Mouse (Mus musculus) right cerebral cortex, postnatal 10 days (tissue): ENCODE data around the gene Nck1.

Experiments used
- DNase-seq, 2 experiments: peaks; one replicate each; pipeline ENCODE4 v3.0.0; 2021; ENCODE audit warnings: low spot score in 2 of 2

Nck1 gene

GRCm38 (mm10) chr9:100535618-100536262, 10.2 kb downstream of the Nck1 start:
- no peak for DNase-seq

- no peak for DNase-seq
Observed at GRCm38 (mm10) chr9:100534686-100535085, 11.2 kb downstream of the Nck1 start.

GRCm38 (mm10) chr9:100532847-100533505, 13.0 kb downstream of the Nck1 start:
- no peak for DNase-seq

- DNase-seq = no peak
Observed at GRCm38 (mm10) chr9:100531296-100531695, 14.6 kb downstream of the Nck1 start.

- DNase-seq = no peak
Observed at GRCm38 (mm10) chr9:100525225-100525624, 20.7 kb downstream of the Nck1 start.

- DNase-seq = no peak
Observed at GRCm38 (mm10) chr9:100522029-100522428, 23.9 kb downstream of the Nck1 start.

- peak; percentile 33 to 44 for DNase-seq
Observed at GRCm38 (mm10) chr9:100520586-100520985, 25.3 kb downstream of the Nck1 start.

GRCm38 (mm10) chr9:100520012-100520411, 25.9 kb downstream of the Nck1 start:
- DNase-seq = no peak

GRCm38 (mm10) chr9:100507581-100507980, 38.4 kb downstream of the Nck1 start:
- DNase-seq = no peak

GRCm38 (mm10) chr9:100506652-100507051, 39.3 kb downstream of the Nck1 start:
- DNase-seq = no peak

GRCm38 (mm10) chr9:100505498-100505897, 40.4 kb downstream of the Nck1 start:
- no peak for DNase-seq

GRCm38 (mm10) chr9:100493611-100494261, 52.2 kb downstream of the Nck1 start:
- DNase-seq = no peak

- DNase-seq = no peak
Observed at GRCm38 (mm10) chr9:100491424-100491823, 54.5 kb downstream of the Nck1 start.

GRCm38 (mm10) chr9:100488969-100489368, 57.0 kb downstream of the Nck1 start:
- DNase-seq = no peak

GRCm38 (mm10) chr9:100488056-100488713, 57.7 kb downstream of the Nck1 start:
- no peak for DNase-seq

GRCm38 (mm10) chr9:100486431-100486830, 59.5 kb downstream of the Nck1 start, which contains the start of gene Il20rb:
TSS of gene Il20rb (minus strand) at chr9:100486788.
- no peak for DNase-seq

- no peak for DNase-seq
Observed at GRCm38 (mm10) chr9:100483318-100483717, 62.6 kb downstream of the Nck1 start.

- DNase-seq = no peak
Observed at GRCm38 (mm10) chr9:100481626-100482025, 64.3 kb downstream of the Nck1 start.

- DNase-seq = no peak
Observed at GRCm38 (mm10) chr9:100474056-100474455, 71.9 kb downstream of the Nck1 start.

- DNase-seq = no peak
Observed at GRCm38 (mm10) chr9:100473361-100473760, 72.6 kb downstream of the Nck1 start.

GRCm38 (mm10) chr9:100472931-100473330, 73.0 kb downstream of the Nck1 start:
- no peak for DNase-seq

GRCm38 (mm10) chr9:100471605-100471953, 74.4 kb downstream of the Nck1 start:
- DNase-seq = no peak
